Mouse (Mus musculus): ENCODE results near the gene Sgcd. TPM values are rescaled to one million over a fixed set of nuclear protein-coding genes. Genes with fewer than 3 reads are reported as not detected.

The Sgcd gene
- polyA plus RNA-seq, 1 experiment from 2014 or later, result 2.0 TPM

- Histone ChIP-seq H3K27ac (replicated peaks) (no peak overlapping the region), H3K9me3 (ENCODE audit: control insufficient read depth, low read length) (no peaks in the 10 kb centered on the region), H3K4me1 (replicated peaks; ENCODE audit: control insufficient read depth, insufficient read depth) (no peaks in the 10 kb centered on the region), H3K4me3 (ENCODE audit: low read depth, low read length) (no peak overlapping the region), H3K4me2 (replicated peaks; ENCODE audit: low read depth) (no peak overlapping the region), H3K36me3 (ENCODE audit: control insufficient read depth, insufficient read depth, low read length) (no peaks in the 10 kb centered on the region), H3K27me3 (ENCODE audit: control insufficient read depth, insufficient read depth, low read length) (no peaks in the 10 kb centered on the region), H3K9ac (ENCODE audit: low read length) (no peak overlapping the region)
- WGBS, result 64% methylated on average over 1 of the region's 1 CpGs
- TF ChIP-seq EP300 (optimal IDR thresholded peaks at IDR 0.05) (no peak), CTCF (IDR thresholded peaks at IDR 0.05; ENCODE audit: low read depth) (no peak)
- no peak for ATAC-seq (ENCODE audit: low FRiP score, low TSS enrichment)
- no peak for DNase-seq (ENCODE audit: low spot score)
Observed at GRCm38 (mm10) chr11:47297805-47298340, 690.9 kb downstream of the Sgcd start.

GRCm38 (mm10) chr11:47294741-47295140 is 694.0 kb downstream of the Sgcd start:
- Histone ChIP-seq H3K4me3 (ENCODE audit: low read depth, low read length) (no peak overlapping the region), H3K9ac (ENCODE audit: low read length) (no peak overlapping the region), H3K4me2 (replicated peaks; ENCODE audit: low read depth) (no peak overlapping the region), H3K4me1 (replicated peaks; ENCODE audit: control insufficient read depth, insufficient read depth) (no peaks in the 10 kb centered on the region), H3K27me3 (ENCODE audit: control insufficient read depth, insufficient read depth, low read length) (no peaks in the 10 kb centered on the region), H3K36me3 (ENCODE audit: control insufficient read depth, insufficient read depth, low read length) (no peaks in the 10 kb centered on the region), H3K9me3 (ENCODE audit: control insufficient read depth, low read length) (no peaks in the 10 kb centered on the region), H3K27ac (replicated peaks) (no peak overlapping the region)
- TF ChIP-seq EP300 (optimal IDR thresholded peaks at IDR 0.05) (no peak), CTCF (IDR thresholded peaks at IDR 0.05; ENCODE audit: low read depth) (no peak)
- ATAC-seq (ENCODE audit: low FRiP score, low TSS enrichment) (no peak), DNase-seq (ENCODE audit: low spot score) (no peak)
- WGBS, result 62% methylated on average over 1 of the region's 1 CpGs

- Histone ChIP-seq H3K27ac (replicated peaks) (no peak overlapping the region), H3K4me2 (replicated peaks; ENCODE audit: low read depth) (no peak overlapping the region), H3K4me3 (ENCODE audit: low read depth, low read length) (no peak overlapping the region), H3K36me3 (ENCODE audit: control insufficient read depth, insufficient read depth, low read length) (no peaks in the 10 kb centered on the region), H3K9me3 (ENCODE audit: control insufficient read depth, low read length) (no peaks in the 10 kb centered on the region), H3K27me3 (ENCODE audit: control insufficient read depth, insufficient read depth, low read length) (no peaks in the 10 kb centered on the region), H3K4me1 (replicated peaks; ENCODE audit: control insufficient read depth, insufficient read depth) (no peaks in the 10 kb centered on the region), H3K9ac (ENCODE audit: low read length) (no peak overlapping the region)
- DNase-seq (ENCODE audit: low spot score), result no peak
- TF ChIP-seq CTCF (IDR thresholded peaks at IDR 0.05; ENCODE audit: low read depth), result no peak
- TF ChIP-seq EP300 (optimal IDR thresholded peaks at IDR 0.05), result no peak
- 67% methylated on average over 4 of the region's 4 CpGs for WGBS
- no peak for ATAC-seq (ENCODE audit: low FRiP score, low TSS enrichment)
Observed at GRCm38 (mm10) chr11:47276586-47276985, 712.2 kb downstream of the Sgcd start.

GRCm38 (mm10) chr11:47268556-47268955 is 720.2 kb downstream of the Sgcd start:
- no peak overlapping the region for H3K4me2 ChIP-seq (replicated peaks; ENCODE audit: low read depth)
- no peak overlapping the region for H3K27ac ChIP-seq (replicated peaks)
- TF ChIP-seq CTCF (IDR thresholded peaks at IDR 0.05; ENCODE audit: low read depth) (no peak), EP300 (optimal IDR thresholded peaks at IDR 0.05) (no peak)
- no peak for DNase-seq (ENCODE audit: low spot score)
- no peaks in the 10 kb centered on the region for H3K4me1 ChIP-seq (replicated peaks; ENCODE audit: control insufficient read depth, insufficient read depth)
- H3K27me3 ChIP-seq (ENCODE audit: control insufficient read depth, insufficient read depth, low read length), result no peaks in the 10 kb centered on the region
- no peak overlapping the region for H3K4me3 ChIP-seq (ENCODE audit: low read depth, low read length)
- no peaks in the 10 kb centered on the region for H3K36me3 ChIP-seq (ENCODE audit: control insufficient read depth, insufficient read depth, low read length)
- H3K9me3 ChIP-seq (ENCODE audit: control insufficient read depth, low read length), result no peaks in the 10 kb centered on the region
- WGBS, result 85% methylated on average over 4 of the region's 4 CpGs
- no peak for ATAC-seq (ENCODE audit: low FRiP score, low TSS enrichment)
- no peak overlapping the region for H3K9ac ChIP-seq (ENCODE audit: low read length)

- Histone ChIP-seq H3K27ac (replicated peaks) (no peak overlapping the region), H3K4me1 (replicated peaks; ENCODE audit: control insufficient read depth, insufficient read depth) (no peaks in the 10 kb centered on the region), H3K4me3 (ENCODE audit: low read depth, low read length) (no peak overlapping the region), H3K9me3 (ENCODE audit: control insufficient read depth, low read length) (no peaks in the 10 kb centered on the region), H3K9ac (ENCODE audit: low read length) (no peak overlapping the region), H3K27me3 (ENCODE audit: control insufficient read depth, insufficient read depth, low read length) (no peaks in the 10 kb centered on the region), H3K36me3 (ENCODE audit: control insufficient read depth, insufficient read depth, low read length) (no peaks in the 10 kb centered on the region), H3K4me2 (replicated peaks; ENCODE audit: low read depth) (no peak overlapping the region)
- no peak for TF ChIP-seq EP300 (optimal IDR thresholded peaks at IDR 0.05)
- no peak for ATAC-seq (ENCODE audit: low FRiP score, low TSS enrichment)
- DNase-seq (ENCODE audit: low spot score), result no peak
- WGBS, result 79% methylated on average over 9 of the region's 9 CpGs
Observed at GRCm38 (mm10) chr11:47264267-47264984, 724.3 kb downstream of the Sgcd start.

- TF ChIP-seq EP300 (optimal IDR thresholded peaks at IDR 0.05) (no peak), CTCF (IDR thresholded peaks at IDR 0.05; ENCODE audit: low read depth) (no peak)
- H3K27me3 ChIP-seq (ENCODE audit: control insufficient read depth, insufficient read depth, low read length), result no peaks in the 10 kb centered on the region
- no peaks in the 10 kb centered on the region for H3K36me3 ChIP-seq (ENCODE audit: control insufficient read depth, insufficient read depth, low read length)
- H3K4me1 ChIP-seq (replicated peaks; ENCODE audit: control insufficient read depth, insufficient read depth), result no peaks in the 10 kb centered on the region
- WGBS, result 81% methylated on average over 7 of the region's 7 CpGs
- no peak overlapping the region for H3K9ac ChIP-seq (ENCODE audit: low read length)
- H3K4me3 ChIP-seq (ENCODE audit: low read depth, low read length), result no peak overlapping the region
- no peak overlapping the region for H3K27ac ChIP-seq (replicated peaks)
- DNase-seq (ENCODE audit: low spot score), result no peak
- ATAC-seq (ENCODE audit: low FRiP score, low TSS enrichment), result no peak
- H3K4me2 ChIP-seq (replicated peaks; ENCODE audit: low read depth), result no peak overlapping the region
- H3K9me3 ChIP-seq (ENCODE audit: control insufficient read depth, low read length), result no peaks in the 10 kb centered on the region
Observed at GRCm38 (mm10) chr11:47250301-47250700, 738.5 kb downstream of the Sgcd start.
